Mouse (Mus musculus) heart, embryonic 14.5 days (tissue): ENCODE results near the gene Olfr111. TPM values are rescaled to one million over a fixed set of nuclear protein-coding genes. Genes with fewer than 3 reads are reported as not detected.
"Not testable (repeated sequence)": the region's sequence is repeated elsewhere in the genome, so short reads cannot be mapped to it uniquely, and the experiment has no call there.

ENCODE experiments used
- ATAC-seq: fragments of 200-750 bp; cut with Nextera tagmentation; 2 replicates; pipeline ENCODE4 v1.8.0; 2017; ENCODE audit warnings: low read depth, moderate TSS enrichment; ENCODE audit not compliant: insufficient number of reproducible peaks, insufficient read depth, low FRiP score
- H3K27ac ChIP-seq, 2 experiments: fragments of 200-500 bp in 1 of 2; fragments of 300-500 bp in 1 of 2; sonication (generic) in 1 of 2; replicated peaks in 1 of 2; 2 replicates each; pipeline ENCODE4 v1.5.1; 2012 to 2014; ENCODE audit warnings: low read depth in 2 of 2, low read length in 2 of 2, control low read depth in 1 of 2, mild to moderate bottlenecking in 1 of 2, mixed read lengths in 1 of 2; ENCODE audit not compliant: control insufficient read depth in 1 of 2, insufficient read depth in 1 of 2
- H3K27me3 ChIP-seq: fragments of 300-500 bp; sonication (generic); 2 replicates; pipeline ENCODE4 v1.6.1; 2014; ENCODE audit warnings: mild to moderate bottlenecking, low read length, control low read depth; ENCODE audit not compliant: control insufficient read depth, insufficient read depth
- H3K36me3 ChIP-seq: fragments of 300-500 bp; sonication (generic); 2 replicates; pipeline ENCODE4 v1.6.1; 2014; ENCODE audit warnings: mild to moderate bottlenecking, control low read depth, low read length, mixed read lengths; ENCODE audit not compliant: control insufficient read depth, insufficient read depth
- H3K4me1 ChIP-seq, 2 experiments: fragments of 200-500 bp in 1 of 2; fragments of 300-500 bp in 1 of 2; sonication (generic) in 1 of 2; 2 replicates each; pipeline ENCODE4 v1.6.1; 2012 to 2014; ENCODE audit warnings: low read length in 2 of 2, control low read depth in 1 of 2, mixed read lengths in 1 of 2; ENCODE audit not compliant: control insufficient read depth in 2 of 2, insufficient read depth in 2 of 2
- H3K4me2 ChIP-seq: fragments of 300-500 bp; sonication (generic); 2 replicates; pipeline ENCODE4 v1.6.1; 2014; ENCODE audit warnings: mild to moderate bottlenecking, low read length
- H3K4me3 ChIP-seq, 2 experiments: fragments of 200-500 bp in 1 of 2; fragments of 300-500 bp in 1 of 2; sonication (generic) in 1 of 2; 2 replicates each; pipeline ENCODE4 v1.5.1; 2012 to 2014; ENCODE audit warnings: low read length in 2 of 2, mild to moderate bottlenecking in 2 of 2, control low read depth in 1 of 2, low read depth in 1 of 2, moderate library complexity in 1 of 2; ENCODE audit not compliant: control insufficient read depth in 1 of 2, insufficient read depth in 1 of 2
- H3K9ac ChIP-seq: fragments of 300-500 bp; sonication (generic); 2 replicates; pipeline ENCODE4 v1.6.1; 2014; ENCODE audit warnings: mild to moderate bottlenecking, low read length
- H3K9me3 ChIP-seq: fragments of 300-500 bp; sonication (generic); 2 replicates; pipeline ENCODE4 v1.6.1; 2016; ENCODE audit warnings: low read length, control low read depth; ENCODE audit not compliant: control insufficient read depth
- WGBS: fragments of 180-500 bp; shearing (Covaris S2); extraction: QIAGEN DNeasy Blood & Tissue Kit; methylation state at CpG from one replicate; pipeline ENCODE4 v1.1.7; 2014; 5-methylcytosine and 5-hydroxymethylcytosine counted together
- polyA plus RNA-seq: library from polyadenylated mRNA; unstranded; fragments of >200 nt; fragmentation: Nextera tagmentation; extraction: Ambion mirVana; gene quantifications from 2 replicates; pipeline ENCODE4 v1.2.1, GENCODE M21; 2014

Olfr111 gene
- polyA plus RNA-seq, result 0.08 TPM in 1 of 2 replicates, not detected in the other

GRCm38 (mm10) chr17:37507730-37508129, at the start of gene Olfr111:
Gene Olfr111 (plus strand): TSS chr17:37508030.
- WGBS, result 85% methylated on average over 4 of the region's 4 CpGs
- no peak within 1 kb of the TSS for H3K9ac ChIP-seq
- no peaks in the 10 kb centered on the region for H3K4me1 ChIP-seq
- no peaks in the 10 kb centered on the region for H3K36me3 ChIP-seq
- no peaks in the 10 kb centered on the region for H3K27me3 ChIP-seq
- H3K4me2 ChIP-seq, result no peak within 1 kb of the TSS
- H3K4me3 ChIP-seq, result no peak within 1 kb of the TSS
- no peaks in the 10 kb centered on the region for H3K9me3 ChIP-seq
- no peak within 1 kb of the TSS for H3K27ac ChIP-seq
- ATAC-seq, result no peak

GRCm38 (mm10) chr17:37458616-37459015, 49.2 kb upstream of the Olfr111 start, which contains the start of gene Olfr109:
Gene Olfr109 (plus strand): TSS chr17:37458916.
- ATAC-seq, result no peak
- H3K4me1 ChIP-seq, result no peaks in the 10 kb centered on the region

GRCm38 (mm10) chr17:37483452-37483851, 24.4 kb upstream of the Olfr111 start, which contains the start of gene H2-M2:
Gene H2-M2 (minus strand): TSS chr17:37483552.
- 0 out of 2 replicates have a peak, but pooled peaks cover 8% of the 10 kb centered on the region for H3K9me3 ChIP-seq

More at GRCm38 (mm10) chr17:37458616-37459015, 49.2 kb upstream of the Olfr111 start, which contains the start of gene Olfr109:
- Histone ChIP-seq H3K36me3 (no peaks in the 10 kb centered on the region), H3K9ac (no peak within 1 kb of the TSS), H3K27me3 (no peaks in the 10 kb centered on the region), H3K4me3 (no peak within 1 kb of the TSS), H3K9me3 (0 out of 2 replicates have a peak, but pooled peaks cover 3% of the 10 kb centered on the region), H3K27ac (no peak within 1 kb of the TSS), H3K4me2 (no peak within 1 kb of the TSS)
- WGBS, result 78% methylated on average over 1 of the region's 1 CpGs

GRCm38 (mm10) chr17:37491930-37492518, 15.8 kb upstream of the Olfr111 start, which contains the start of gene Olfr110:
Gene Olfr110 (plus strand): TSS chr17:37492468.
- Histone ChIP-seq H3K27me3 (no peaks in the 10 kb centered on the region), H3K36me3 (no peaks in the 10 kb centered on the region), H3K4me3 (no peak within 1 kb of the TSS), H3K4me1 (no peaks in the 10 kb centered on the region), H3K9me3 (no peaks in the 10 kb centered on the region), H3K27ac (no peak within 1 kb of the TSS), H3K9ac (no peak within 1 kb of the TSS), H3K4me2 (no peak within 1 kb of the TSS)
- no peak for ATAC-seq
- 44% methylated on average over 1 of the region's 1 CpGs for WGBS

More at GRCm38 (mm10) chr17:37483452-37483851, 24.4 kb upstream of the Olfr111 start, which contains the start of gene H2-M2:
- Histone ChIP-seq H3K9ac (no peak within 1 kb of the TSS), H3K4me3 (no peak within 1 kb of the TSS), H3K27me3 (no peaks in the 10 kb centered on the region), H3K4me1 (no peaks in the 10 kb centered on the region), H3K27ac (no peak within 1 kb of the TSS), H3K4me2 (no peak within 1 kb of the TSS), H3K36me3 (no peaks in the 10 kb centered on the region)
- 64% methylated on average over 2 of the region's 2 CpGs for WGBS
- no peak for ATAC-seq

- H3K27ac ChIP-seq, ATAC-seq, H3K36me3 ChIP-seq, H3K4me3 ChIP-seq, H3K4me1 ChIP-seq, H3K4me2 ChIP-seq, H3K27me3 ChIP-seq, H3K9ac ChIP-seq, H3K9me3 ChIP-seq: not testable (repeated sequence)
These were observed 16.8 kb downstream of the Olfr111 start for GRCm38 (mm10) chr17:37524612-37525011.

- not testable (repeated sequence) for ATAC-seq, H3K4me3 ChIP-seq, H3K27ac ChIP-seq, H3K4me2 ChIP-seq, H3K27me3 ChIP-seq, H3K36me3 ChIP-seq, H3K9me3 ChIP-seq, H3K9ac ChIP-seq, H3K4me1 ChIP-seq
- 45% methylated on average over 1 of the region's 1 CpGs for WGBS
These were observed 17.6 kb downstream of the Olfr111 start for GRCm38 (mm10) chr17:37525427-37525826.

GRCm38 (mm10) chr17:37535173-37535572, 27.3 kb downstream of the Olfr111 start:
- no peak overlapping the region for H3K4me2 ChIP-seq
- no peaks in the 10 kb centered on the region for H3K4me1 ChIP-seq
- H3K9ac ChIP-seq, result no peak overlapping the region
- H3K27ac ChIP-seq, result no peak overlapping the region
- no peaks in the 10 kb centered on the region for H3K27me3 ChIP-seq
- no peak for ATAC-seq
- no peak overlapping the region for H3K4me3 ChIP-seq
- no peaks in the 10 kb centered on the region for H3K36me3 ChIP-seq
- H3K9me3 ChIP-seq, result 0 out of 2 replicates have a peak, but pooled peaks cover 2% of the 10 kb centered on the region

- not testable (repeated sequence) for H3K27ac ChIP-seq, H3K4me2 ChIP-seq, H3K4me3 ChIP-seq, H3K27me3 ChIP-seq, ATAC-seq, H3K9ac ChIP-seq, H3K9me3 ChIP-seq, H3K36me3 ChIP-seq, H3K4me1 ChIP-seq
- WGBS, result 33% methylated on average over 1 of the region's 1 CpGs
These were observed 30.6 kb downstream of the Olfr111 start for GRCm38 (mm10) chr17:37538416-37538815.
